Mouse (Mus musculus): ENCODE data around the gene Erf. TPM values are rescaled to one million over a fixed set of nuclear protein-coding genes. Genes with fewer than 3 reads are reported as not detected.

Erf gene
- polyA plus RNA-seq, 1 experiment from 2014 or later = 14.6 TPM

GRCm38 (mm10) chr7:25218705-25219415, 31.7 kb downstream of the Erf start:
- WGBS = under 1% methylated on average over 53 of the region's 53 CpGs
- H3K4me3 ChIP-seq (ENCODE audit: low read depth, low read length) = peak overlapping the region; percentile 55
- peak overlapping the region; percentile 92 for H3K4me2 ChIP-seq (ENCODE audit: low read depth, low read length, severe bottlenecking)
- no peaks in the 10 kb centered on the region for H3K36me3 ChIP-seq (ENCODE audit: control insufficient read depth, insufficient read depth, low read length)
- H3K4me1 ChIP-seq (replicated peaks; ENCODE audit: control insufficient read depth, insufficient read depth, low read length) = peaks cover 17% of the 10 kb centered on the region
- H3K9me3 ChIP-seq (ENCODE audit: control insufficient read depth, low read length) = no peaks in the 10 kb centered on the region
- DNase-seq (ENCODE audit: low spot score) (peak; percentile 87), ATAC-seq (replicated peaks; ENCODE audit: low FRiP score) (peak; percentile 32)
- H3K27ac ChIP-seq (ENCODE audit: low read depth, low read length) = peak overlapping the region; percentile 19; the same call in 1 of the 2 replicates
- no peaks in the 10 kb centered on the region for H3K27me3 ChIP-seq (ENCODE audit: control insufficient read depth, insufficient read depth, low read length)
- peak overlapping the region; percentile 72 for H3K9ac ChIP-seq (ENCODE audit: low read length)

- Histone ChIP-seq H3K4me2 (ENCODE audit: low read depth, low read length, severe bottlenecking) (no peak overlapping the region), H3K4me1 (replicated peaks; ENCODE audit: control insufficient read depth, insufficient read depth, low read length) (peaks cover 17% of the 10 kb centered on the region), H3K9ac (ENCODE audit: low read length) (no peak overlapping the region), H3K36me3 (ENCODE audit: control insufficient read depth, insufficient read depth, low read length) (no peaks in the 10 kb centered on the region), H3K27ac (ENCODE audit: low read depth, low read length) (no peak overlapping the region), H3K4me3 (ENCODE audit: low read depth, low read length) (no peak overlapping the region), H3K27me3 (ENCODE audit: control insufficient read depth, insufficient read depth, low read length) (no peaks in the 10 kb centered on the region), H3K9me3 (ENCODE audit: control insufficient read depth, low read length) (no peaks in the 10 kb centered on the region)
- no peak for ATAC-seq (replicated peaks; ENCODE audit: low FRiP score)
- DNase-seq (ENCODE audit: low spot score) = no peak
- 69% methylated on average over 12 of the region's 12 CpGs for WGBS
Measured at GRCm38 (mm10) chr7:25217653-25218395, 32.7 kb downstream of the Erf start.

DNA sequence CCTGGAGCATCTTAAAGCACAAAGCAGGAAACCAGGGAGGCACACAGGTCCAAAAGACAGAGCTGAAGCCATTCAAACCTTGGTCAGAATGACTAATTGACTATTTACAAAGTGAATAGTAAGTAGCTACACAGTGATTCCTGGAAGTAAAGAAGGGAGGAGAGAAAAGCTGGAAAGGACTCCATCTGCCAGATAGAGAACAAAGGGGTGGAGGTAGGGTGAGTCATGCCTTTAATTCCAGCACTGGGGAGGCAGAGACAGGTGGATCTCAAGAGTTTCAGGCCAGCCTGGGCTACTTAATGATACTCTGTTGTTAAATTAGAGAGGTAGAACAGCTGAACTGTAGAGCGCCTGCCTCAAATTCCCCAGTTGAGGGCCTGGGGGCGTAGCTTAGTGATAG, 36.4 kb downstream of the Erf start:
- no peak overlapping the region for H3K4me3 ChIP-seq (ENCODE audit: low read depth, low read length)
- H3K4me1 ChIP-seq (replicated peaks; ENCODE audit: control insufficient read depth, insufficient read depth, low read length) = peaks cover 6% of the 10 kb centered on the region; the same call in 1 of the 2 replicates
- ATAC-seq (replicated peaks; ENCODE audit: low FRiP score) (no peak), DNase-seq (ENCODE audit: low spot score) (no peak)
- H3K27ac ChIP-seq (ENCODE audit: low read depth, low read length) = no peak overlapping the region
- H3K9me3 ChIP-seq (ENCODE audit: control insufficient read depth, low read length) = no peaks in the 10 kb centered on the region
- H3K27me3 ChIP-seq (ENCODE audit: control insufficient read depth, insufficient read depth, low read length) = no peaks in the 10 kb centered on the region
- H3K4me2 ChIP-seq (ENCODE audit: low read depth, low read length, severe bottlenecking) = no peak overlapping the region
- H3K36me3 ChIP-seq (ENCODE audit: control insufficient read depth, insufficient read depth, low read length) = no peaks in the 10 kb centered on the region; the same call in 1 of the 2 replicates
- WGBS = 97% methylated on average over 2 of the region's 2 CpGs
- H3K9ac ChIP-seq (ENCODE audit: low read length) = no peak overlapping the region

DNA sequence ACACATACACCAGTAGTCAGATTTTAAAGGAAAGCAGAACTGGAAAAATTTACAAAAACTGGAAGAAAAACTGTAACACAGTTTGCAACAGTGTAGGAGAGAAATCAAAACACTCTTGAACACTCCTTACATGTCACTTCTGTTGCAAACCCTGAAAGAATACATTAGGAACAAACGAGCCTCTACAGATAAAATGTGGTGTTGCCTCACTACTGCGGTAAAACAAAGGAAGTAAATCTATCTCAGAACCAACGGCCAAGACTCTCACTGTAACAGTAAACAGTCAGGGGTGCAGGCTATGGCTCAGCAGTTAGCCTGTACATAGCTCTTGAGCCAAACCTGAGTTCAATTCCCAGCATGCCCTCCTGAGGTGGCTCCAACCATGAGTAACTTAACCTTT, 37.5 kb downstream of the Erf start:
- Histone ChIP-seq H3K27ac (ENCODE audit: low read depth, low read length) (no peak overlapping the region), H3K4me3 (ENCODE audit: low read depth, low read length) (no peak overlapping the region), H3K9me3 (ENCODE audit: control insufficient read depth, low read length) (no peaks in the 10 kb centered on the region), H3K36me3 (ENCODE audit: control insufficient read depth, insufficient read depth, low read length) (no peaks in the 10 kb centered on the region; the same call in 1 of the 2 replicates), H3K4me1 (replicated peaks; ENCODE audit: control insufficient read depth, insufficient read depth, low read length) (0 out of 2 replicates have a peak, but pooled peaks cover 1% of the 10 kb centered on the region), H3K27me3 (ENCODE audit: control insufficient read depth, insufficient read depth, low read length) (no peaks in the 10 kb centered on the region), H3K9ac (ENCODE audit: low read length) (no peak overlapping the region), H3K4me2 (ENCODE audit: low read depth, low read length, severe bottlenecking) (no peak overlapping the region)
- DNase-seq (ENCODE audit: low spot score) (no peak), ATAC-seq (replicated peaks; ENCODE audit: low FRiP score) (no peak)
- WGBS = 83% methylated on average over 3 of the region's 3 CpGs

GRCm38 (mm10) chr7:25210482-25210881, 40.1 kb downstream of the Erf start:
- WGBS = 88% methylated on average over 4 of the region's 4 CpGs
- Histone ChIP-seq H3K4me2 (ENCODE audit: low read depth, low read length, severe bottlenecking) (no peak overlapping the region), H3K27ac (ENCODE audit: low read depth, low read length) (no peak overlapping the region), H3K27me3 (ENCODE audit: control insufficient read depth, insufficient read depth, low read length) (no peaks in the 10 kb centered on the region), H3K36me3 (ENCODE audit: control insufficient read depth, insufficient read depth, low read length) (no peaks in the 10 kb centered on the region; the same call in 1 of the 2 replicates), H3K4me1 (replicated peaks; ENCODE audit: control insufficient read depth, insufficient read depth, low read length) (no peaks in the 10 kb centered on the region), H3K9ac (ENCODE audit: low read length) (no peak overlapping the region), H3K4me3 (ENCODE audit: low read depth, low read length) (no peak overlapping the region), H3K9me3 (ENCODE audit: control insufficient read depth, low read length) (no peaks in the 10 kb centered on the region)
- ATAC-seq (replicated peaks; ENCODE audit: low FRiP score) (no peak), DNase-seq (ENCODE audit: low spot score) (no peak)

DNA sequence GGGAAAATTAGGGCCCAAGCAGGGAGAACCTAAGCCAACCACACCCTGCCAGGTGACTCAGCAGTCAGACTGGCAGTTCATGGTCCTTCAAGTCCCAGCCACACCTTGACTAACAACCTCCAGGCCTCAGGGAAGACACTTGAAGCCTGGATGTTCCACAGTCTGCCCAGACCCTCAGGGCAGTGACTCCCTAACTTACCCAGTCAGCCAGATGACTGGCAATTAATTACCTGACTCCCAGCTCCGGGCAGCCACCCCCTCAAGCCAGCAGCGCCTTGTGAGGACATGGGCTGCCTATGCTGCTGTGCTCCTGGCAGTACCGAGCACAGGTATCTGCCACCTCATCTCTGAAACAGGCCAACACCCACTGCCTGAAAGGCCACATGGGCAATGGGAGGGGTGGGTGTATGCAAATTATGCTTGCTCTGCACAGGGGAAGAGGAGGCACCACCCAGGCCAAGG, 41.4 kb downstream of the Erf start:
- H3K27ac ChIP-seq (ENCODE audit: low read depth, low read length) = no peak overlapping the region
- no peak for ATAC-seq (replicated peaks; ENCODE audit: low FRiP score)

DNA sequence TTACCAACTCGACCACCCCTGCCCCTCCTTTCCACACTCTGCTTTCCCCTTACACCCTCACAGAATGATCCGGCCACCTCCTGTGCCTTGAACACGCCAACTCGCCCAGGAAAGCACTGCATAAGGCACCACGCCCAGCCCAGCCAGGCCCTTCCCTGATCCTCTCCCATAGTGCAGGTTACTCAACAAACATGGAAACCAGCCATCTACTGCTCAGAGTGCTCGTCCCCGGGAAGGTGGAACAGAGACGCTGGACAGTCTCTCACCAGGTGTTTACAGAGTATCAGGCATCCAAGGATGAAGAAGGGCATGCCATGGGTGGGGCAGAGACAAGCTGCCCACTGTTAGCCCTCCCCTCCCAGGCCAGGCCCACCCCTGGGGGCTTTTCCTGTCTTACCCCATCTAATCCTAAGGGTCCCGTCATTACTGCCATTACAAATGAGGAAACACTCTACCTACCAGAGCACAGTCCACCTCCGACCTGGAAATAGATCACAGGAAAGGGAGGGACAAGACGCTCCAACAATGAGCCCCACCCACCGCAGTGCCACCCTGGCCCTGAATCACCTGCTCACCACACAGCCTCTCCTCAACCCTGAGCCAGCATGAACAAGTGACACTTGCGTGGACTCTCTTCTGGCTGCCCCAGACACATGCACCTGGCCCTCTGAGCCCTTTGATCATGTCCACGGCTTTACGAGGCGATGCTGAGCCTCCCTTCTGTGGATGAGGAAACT, 44.3 kb downstream of the Erf start:
- DNase-seq (ENCODE audit: low spot score) (no peak), ATAC-seq (replicated peaks; ENCODE audit: low FRiP score) (no peak)
- Histone ChIP-seq H3K9me3 (ENCODE audit: control insufficient read depth, low read length) (no peaks in the 10 kb centered on the region), H3K4me2 (ENCODE audit: low read depth, low read length, severe bottlenecking) (no peak overlapping the region), H3K9ac (ENCODE audit: low read length) (no peak overlapping the region), H3K27ac (ENCODE audit: low read depth, low read length) (no peak overlapping the region), H3K4me3 (ENCODE audit: low read depth, low read length) (no peak overlapping the region), H3K27me3 (ENCODE audit: control insufficient read depth, insufficient read depth, low read length) (no peaks in the 10 kb centered on the region), H3K4me1 (replicated peaks; ENCODE audit: control insufficient read depth, insufficient read depth, low read length) (no peaks in the 10 kb centered on the region), H3K36me3 (ENCODE audit: control insufficient read depth, insufficient read depth, low read length) (peaks cover 3% of the 10 kb centered on the region; the same call in 1 of the 2 replicates)
- 93% methylated on average over 16 of the region's 16 CpGs for WGBS

More for the DNA sequence above, 41.4 kb downstream of the Erf start:
- H3K36me3 ChIP-seq (ENCODE audit: control insufficient read depth, insufficient read depth, low read length) = no peaks in the 10 kb centered on the region; the same call in 1 of the 2 replicates
- no peaks in the 10 kb centered on the region for H3K4me1 ChIP-seq (replicated peaks; ENCODE audit: control insufficient read depth, insufficient read depth, low read length)
- WGBS = 89% methylated on average over 3 of the region's 3 CpGs
- no peak overlapping the region for H3K4me3 ChIP-seq (ENCODE audit: low read depth, low read length)
- DNase-seq (ENCODE audit: low spot score) = no peak
- H3K9ac ChIP-seq (ENCODE audit: low read length) = no peak overlapping the region
- H3K27me3 ChIP-seq (ENCODE audit: control insufficient read depth, insufficient read depth, low read length) = no peaks in the 10 kb centered on the region
- no peak overlapping the region for H3K4me2 ChIP-seq (ENCODE audit: low read depth, low read length, severe bottlenecking)
- H3K9me3 ChIP-seq (ENCODE audit: control insufficient read depth, low read length) = no peaks in the 10 kb centered on the region

- Histone ChIP-seq H3K9ac (ENCODE audit: low read length) (no peak overlapping the region), H3K27ac (ENCODE audit: low read depth, low read length) (no peak overlapping the region), H3K27me3 (ENCODE audit: control insufficient read depth, insufficient read depth, low read length) (no peaks in the 10 kb centered on the region), H3K36me3 (ENCODE audit: control insufficient read depth, insufficient read depth, low read length) (peaks cover 3% of the 10 kb centered on the region; the same call in 1 of the 2 replicates), H3K4me2 (ENCODE audit: low read depth, low read length, severe bottlenecking) (no peak overlapping the region), H3K4me3 (ENCODE audit: low read depth, low read length) (no peak overlapping the region), H3K9me3 (ENCODE audit: control insufficient read depth, low read length) (no peaks in the 10 kb centered on the region), H3K4me1 (replicated peaks; ENCODE audit: control insufficient read depth, insufficient read depth, low read length) (no peaks in the 10 kb centered on the region)
- DNase-seq (ENCODE audit: low spot score) (no peak), ATAC-seq (replicated peaks; ENCODE audit: low FRiP score) (no peak)
- 83% methylated on average over 16 of the region's 16 CpGs for WGBS
Measured at GRCm38 (mm10) chr7:25205355-25206093, 45.0 kb downstream of the Erf start.

Data from forebrain, embryonic 11.5 days (tissue).